Mouse (Mus musculus) heart, embryonic 14.5 days (tissue): Measurements from ENCODE around the gene Insl3. TPM values are rescaled to one million over a fixed set of nuclear protein-coding genes. Genes with fewer than 3 reads are reported as not detected.
"Not testable (repeated sequence)": the region's sequence is repeated elsewhere in the genome, so short reads cannot be mapped to it uniquely, and the experiment has no call there.

Source experiments
- ATAC-seq: fragments of 200-750 bp; cut with Nextera tagmentation; 2 replicates; pipeline ENCODE4 v1.8.0; 2017; ENCODE audit warnings: low read depth, moderate TSS enrichment; ENCODE audit not compliant: insufficient number of reproducible peaks, insufficient read depth, low FRiP score
- H3K27ac ChIP-seq, 2 experiments: fragments of 200-500 bp in 1 of 2; fragments of 300-500 bp in 1 of 2; sonication (generic) in 1 of 2; replicated peaks in 1 of 2; 2 replicates each; pipeline ENCODE4 v1.5.1; 2012 to 2014; ENCODE audit warnings: low read depth in 2 of 2, low read length in 2 of 2, control low read depth in 1 of 2, mild to moderate bottlenecking in 1 of 2, mixed read lengths in 1 of 2; ENCODE audit not compliant: control insufficient read depth in 1 of 2, insufficient read depth in 1 of 2
- H3K27me3 ChIP-seq: fragments of 300-500 bp; sonication (generic); 2 replicates; pipeline ENCODE4 v1.6.1; 2014; ENCODE audit warnings: mild to moderate bottlenecking, low read length, control low read depth; ENCODE audit not compliant: control insufficient read depth, insufficient read depth
- H3K36me3 ChIP-seq: fragments of 300-500 bp; sonication (generic); 2 replicates; pipeline ENCODE4 v1.6.1; 2014; ENCODE audit warnings: mild to moderate bottlenecking, control low read depth, low read length, mixed read lengths; ENCODE audit not compliant: control insufficient read depth, insufficient read depth
- H3K4me1 ChIP-seq, 2 experiments: fragments of 200-500 bp in 1 of 2; fragments of 300-500 bp in 1 of 2; sonication (generic) in 1 of 2; 2 replicates each; pipeline ENCODE4 v1.6.1; 2012 to 2014; ENCODE audit warnings: low read length in 2 of 2, control low read depth in 1 of 2, mixed read lengths in 1 of 2; ENCODE audit not compliant: control insufficient read depth in 2 of 2, insufficient read depth in 2 of 2
- H3K4me2 ChIP-seq: fragments of 300-500 bp; sonication (generic); 2 replicates; pipeline ENCODE4 v1.6.1; 2014; ENCODE audit warnings: mild to moderate bottlenecking, low read length
- H3K4me3 ChIP-seq, 2 experiments: fragments of 200-500 bp in 1 of 2; fragments of 300-500 bp in 1 of 2; sonication (generic) in 1 of 2; 2 replicates each; pipeline ENCODE4 v1.5.1; 2012 to 2014; ENCODE audit warnings: low read length in 2 of 2, mild to moderate bottlenecking in 2 of 2, control low read depth in 1 of 2, low read depth in 1 of 2, moderate library complexity in 1 of 2; ENCODE audit not compliant: control insufficient read depth in 1 of 2, insufficient read depth in 1 of 2
- H3K9ac ChIP-seq: fragments of 300-500 bp; sonication (generic); 2 replicates; pipeline ENCODE4 v1.6.1; 2014; ENCODE audit warnings: mild to moderate bottlenecking, low read length
- H3K9me3 ChIP-seq: fragments of 300-500 bp; sonication (generic); 2 replicates; pipeline ENCODE4 v1.6.1; 2016; ENCODE audit warnings: low read length, control low read depth; ENCODE audit not compliant: control insufficient read depth
- WGBS: fragments of 180-500 bp; shearing (Covaris S2); extraction: QIAGEN DNeasy Blood & Tissue Kit; methylation state at CpG from one replicate; pipeline ENCODE4 v1.1.7; 2014; 5-methylcytosine and 5-hydroxymethylcytosine counted together
- polyA plus RNA-seq: library from polyadenylated mRNA; unstranded; fragments of >200 nt; fragmentation: Nextera tagmentation; extraction: Ambion mirVana; gene quantifications from 2 replicates; pipeline ENCODE4 v1.2.1, GENCODE M21; 2014

The Insl3 gene
- polyA plus RNA-seq, 1 experiment from 2014 or later: 2.4 TPM

DNA sequence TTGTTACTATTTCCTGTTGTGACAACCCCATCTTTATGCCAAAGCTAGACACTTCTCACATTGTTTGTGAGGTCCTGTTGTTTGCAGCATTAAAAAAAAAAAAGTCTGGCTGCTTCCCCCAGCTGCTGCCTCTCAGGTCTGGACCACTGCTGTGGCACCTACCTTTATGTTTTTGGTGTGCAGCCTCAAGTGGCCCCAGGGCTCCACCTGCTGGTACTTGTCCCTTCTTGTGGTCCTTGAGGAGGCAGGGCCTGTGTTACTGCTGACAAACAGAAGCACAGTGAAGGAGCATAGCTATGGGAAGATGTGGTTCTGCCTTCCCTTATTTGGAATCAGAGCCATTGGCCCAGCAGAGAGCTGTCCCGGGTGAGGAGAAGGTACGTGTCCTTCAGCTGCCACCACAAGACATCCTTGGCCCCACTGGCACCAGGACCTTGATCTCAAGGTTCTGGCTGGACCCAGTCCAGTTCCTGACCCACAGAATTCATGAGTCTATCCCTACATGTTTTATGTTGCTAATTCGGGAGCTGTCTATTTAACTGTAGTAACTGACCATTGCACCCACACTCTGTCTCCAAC lies 42.7 kb downstream of the Insl3 start:
- ATAC-seq: no peak
- 35% methylated on average over 3 of the region's 3 CpGs for WGBS
- H3K27me3 ChIP-seq: peaks cover 24% of the 10 kb centered on the region
- H3K36me3 ChIP-seq: no peaks in the 10 kb centered on the region
- no peak overlapping the region for H3K4me3 ChIP-seq
- H3K4me1 ChIP-seq: peaks cover 3 to 4% of the 10 kb centered on the region in 2 experiments; a peak in 2 of 4 replicates
- H3K27ac ChIP-seq: no peak overlapping the region
- no peak overlapping the region for H3K9ac ChIP-seq
- H3K4me2 ChIP-seq: no peak overlapping the region
- no peaks in the 10 kb centered on the region for H3K9me3 ChIP-seq

- H3K4me2 ChIP-seq, H3K36me3 ChIP-seq, H3K4me1 ChIP-seq, H3K9ac ChIP-seq, ATAC-seq, H3K27me3 ChIP-seq, H3K27ac ChIP-seq, H3K4me3 ChIP-seq, H3K9me3 ChIP-seq: not testable (repeated sequence)
Observed at GRCm38 (mm10) chr8:71738316-71738715, 49.3 kb downstream of the Insl3 start.

Other genes starting within 250 kb of the Insl3 start
- gene Abhd8, start 225.6 kb upstream of the Insl3 start, polyA plus RNA-seq: 20.8 and 29.2 TPM in 2 replicates
- 191 and 193 TPM in 2 replicates for gene Mrpl34, start 224.3 kb upstream of the Insl3 start, polyA plus RNA-seq
- 76.7 and 79.1 TPM in 2 replicates for gene Dda1, start 220.0 kb upstream of the Insl3 start, polyA plus RNA-seq
- 1.5 and 1.8 TPM in 2 replicates for gene Ano8, start 203.3 kb upstream of the Insl3 start, polyA plus RNA-seq
- gene Gtpbp3, start 201.1 kb upstream of the Insl3 start, polyA plus RNA-seq: 3.3 and 4.4 TPM in 2 replicates
- 109 and 121 TPM in 2 replicates for gene Plvap, start 177.5 kb upstream of the Insl3 start, polyA plus RNA-seq
- gene Ccdc194, start 163.5 kb upstream of the Insl3 start, polyA plus RNA-seq: 0.35 and 0.89 TPM in 2 replicates
- 10.8 and 19.0 TPM in 2 replicates for gene Bst2, start 151.8 kb upstream of the Insl3 start, polyA plus RNA-seq
- 62.2 and 64.0 TPM in 2 replicates for gene Mvb12a, start 146.3 kb upstream of the Insl3 start, polyA plus RNA-seq
- gene Tmem221, start 130.3 kb upstream of the Insl3 start, polyA plus RNA-seq: 0.53 TPM in 1 of 2 replicates, not detected in the other
- gene Nxnl1, start 122.6 kb upstream of the Insl3 start, polyA plus RNA-seq: not detected in 2 replicates
- 14.6 and 15.3 TPM in 2 replicates for gene Slc27a1, start 120.3 kb upstream of the Insl3 start, polyA plus RNA-seq
- gene Pgls, start 97.0 kb upstream of the Insl3 start, polyA plus RNA-seq: 199 and 201 TPM in 2 replicates
- gene Fam129c, start 91.6 kb upstream of the Insl3 start, polyA plus RNA-seq: 1.4 and 1.5 TPM in 2 replicates
- 58.1 and 61.6 TPM in 2 replicates for gene Colgalt1, start 78.2 kb upstream of the Insl3 start, polyA plus RNA-seq
- 0.38 and 0.89 TPM in 2 replicates for gene Unc13a, start 17.5 kb upstream of the Insl3 start, polyA plus RNA-seq
- 5.9 and 6.3 TPM in 2 replicates for gene Jak3, start 12.9 kb upstream of the Insl3 start, polyA plus RNA-seq
- 3.0 and 3.1 TPM in 2 replicates for gene B3gnt3, start 12.6 kb downstream of the Insl3 start, polyA plus RNA-seq
- gene Fcho1, start 36.5 kb downstream of the Insl3 start, polyA plus RNA-seq: 0.61 and 1.4 TPM in 2 replicates
- 4.9 and 5.8 TPM in 2 replicates for gene Zfp709, start 192.8 kb downstream of the Insl3 start, polyA plus RNA-seq
- 3.5 and 3.8 TPM in 2 replicates for gene Zfp882, start 219.4 kb downstream of the Insl3 start, polyA plus RNA-seq
- gene Zfp617, start 219.4 kb downstream of the Insl3 start, polyA plus RNA-seq: 27.8 and 28.2 TPM in 2 replicates